Mouse (Mus musculus) kidney, embryonic 14.5 days (tissue): ENCODE measurements around the gene Slc25a20. TPM values are rescaled to one million over a fixed set of nuclear protein-coding genes. Genes with fewer than 3 reads are reported as not detected.

Experiments
- ATAC-seq: fragments of 200-750 bp; cut with Nextera tagmentation; 2 replicates; pipeline ENCODE4 v1.8.0; 2017; ENCODE audit warnings: moderate number of reproducible peaks, mild to moderate bottlenecking, moderate TSS enrichment, moderate library complexity; ENCODE audit not compliant: low FRiP score, low TSS enrichment
- H3K27ac ChIP-seq: fragments of 300-500 bp; sonication (generic); 2 replicates; pipeline ENCODE4 v1.5.1; 2014; ENCODE audit warnings: low read depth, mild to moderate bottlenecking, low read length, moderate library complexity, mixed read lengths
- H3K27me3 ChIP-seq: fragments of 300-500 bp; sonication (generic); 2 replicates; pipeline ENCODE4 v1.6.1; 2014; ENCODE audit warnings: mild to moderate bottlenecking, low read length; ENCODE audit not compliant: control insufficient read depth, insufficient read depth
- H3K36me3 ChIP-seq: fragments of 300-500 bp; sonication (generic); 2 replicates; pipeline ENCODE4 v1.6.1; 2014; ENCODE audit warnings: low read length, mixed read lengths; ENCODE audit not compliant: control insufficient read depth, insufficient read depth
- H3K4me1 ChIP-seq: fragments of 300-500 bp; sonication (generic); 2 replicates; pipeline ENCODE4 v1.6.1; 2014; ENCODE audit warnings: low read length, mixed read lengths; ENCODE audit not compliant: control insufficient read depth, insufficient read depth
- H3K4me2 ChIP-seq: fragments of 300-500 bp; sonication (generic); replicated peaks from 2 replicates; pipeline ENCODE4 v1.6.1; 2014; ENCODE audit warnings: low read depth, mild to moderate bottlenecking, low read length
- H3K4me3 ChIP-seq: fragments of 300-500 bp; sonication (generic); 2 replicates; pipeline ENCODE4 v1.5.1; 2014; ENCODE audit warnings: mild to moderate bottlenecking, low read length
- H3K9ac ChIP-seq: fragments of 300-500 bp; sonication (generic); 2 replicates; pipeline ENCODE4 v1.6.1; 2014; ENCODE audit warnings: low read depth, mild to moderate bottlenecking, low read length, moderate library complexity
- H3K9me3 ChIP-seq: fragments of 300-500 bp; sonication (generic); 2 replicates; pipeline ENCODE4 v1.6.1; 2016; ENCODE audit warnings: low read length; ENCODE audit not compliant: control insufficient read depth
- WGBS: fragments of 180-500 bp; shearing (Covaris S2); extraction: QIAGEN DNeasy Blood & Tissue Kit; methylation state at CpG from one replicate; pipeline ENCODE4 v1.1.7; 2014; 5-methylcytosine and 5-hydroxymethylcytosine counted together
- polyA plus RNA-seq: library from polyadenylated mRNA; unstranded; fragments of >200 nt; fragmentation: Nextera tagmentation; extraction: Ambion mirVana; gene quantifications from 2 replicates; pipeline ENCODE4 v1.2.1, GENCODE M21; 2014

The Slc25a20 gene
- 25.8 and 41.7 TPM in 2 replicates for polyA plus RNA-seq

- H3K4me2 ChIP-seq, result peak within 1 kb of the TSS; percentile 76
- ATAC-seq, result peak; percentile 94
- no peaks in the 10 kb centered on the region for H3K36me3 ChIP-seq
- H3K9ac ChIP-seq, result peak within 1 kb of the TSS; percentile 63
- H3K27ac ChIP-seq, result no peak within 1 kb of the TSS
- H3K27me3 ChIP-seq, result no peaks in the 10 kb centered on the region
- H3K4me1 ChIP-seq, result no peaks in the 10 kb centered on the region
- H3K4me3 ChIP-seq, result peak within 1 kb of the TSS; percentile 74
- 2% methylated on average over 37 of the region's 37 CpGs for WGBS
- H3K9me3 ChIP-seq, result no peaks in the 10 kb centered on the region
Measured at GRCm38 (mm10) chr9:108661677-108662612, at the start of gene Slc25a20. Gene Slc25a20, plus strand, starts transcription at chr9:108662088.

GRCm38 (mm10) chr9:108617301-108617700 is 44.6 kb upstream of the Slc25a20 start:
- no peaks in the 10 kb centered on the region for H3K27me3 ChIP-seq
- no peaks in the 10 kb centered on the region for H3K9me3 ChIP-seq
- WGBS, result 96% methylated on average over 1 of the region's 1 CpGs
- no peak overlapping the region for H3K4me2 ChIP-seq
- H3K36me3 ChIP-seq, result peaks cover 52% of the 10 kb centered on the region
- no peak overlapping the region for H3K27ac ChIP-seq
- no peak overlapping the region for H3K9ac ChIP-seq
- no peaks in the 10 kb centered on the region for H3K4me1 ChIP-seq
- no peak for ATAC-seq
- no peak overlapping the region for H3K4me3 ChIP-seq

- Histone ChIP-seq H3K9me3 (no peaks in the 10 kb centered on the region), H3K36me3 (peaks cover 20% of the 10 kb centered on the region), H3K27me3 (no peaks in the 10 kb centered on the region), H3K4me3 (no peak overlapping the region), H3K9ac (no peak overlapping the region), H3K27ac (no peak overlapping the region), H3K4me1 (no peaks in the 10 kb centered on the region), H3K4me2 (no peak overlapping the region)
- no peak for ATAC-seq
- whole genome bisulfite sequencing, result 84% methylated on average over 2 of the region's 2 CpGs
Measured at GRCm38 (mm10) chr9:108626498-108626897, 35.4 kb upstream of the Slc25a20 start.

- Histone ChIP-seq H3K4me1 (no peaks in the 10 kb centered on the region), H3K4me2 (no peak overlapping the region), H3K27me3 (no peaks in the 10 kb centered on the region), H3K9me3 (no peaks in the 10 kb centered on the region), H3K36me3 (peaks cover 22% of the 10 kb centered on the region), H3K27ac (no peak overlapping the region), H3K9ac (no peak overlapping the region), H3K4me3 (no peak overlapping the region)
- no peak for ATAC-seq
- 87% methylated on average over 4 of the region's 4 CpGs for WGBS
Measured at GRCm38 (mm10) chr9:108628141-108628540, 33.7 kb upstream of the Slc25a20 start.

- H3K36me3 ChIP-seq, result peaks cover 19% of the 10 kb centered on the region
- H3K27ac ChIP-seq, result no peak overlapping the region
- no peak overlapping the region for H3K9ac ChIP-seq
- H3K9me3 ChIP-seq, result no peaks in the 10 kb centered on the region
- H3K27me3 ChIP-seq, result no peaks in the 10 kb centered on the region
- H3K4me3 ChIP-seq, result no peak overlapping the region
- no peak for ATAC-seq
- WGBS, result 93% methylated on average over 1 of the region's 1 CpGs
- H3K4me1 ChIP-seq, result no peaks in the 10 kb centered on the region
- H3K4me2 ChIP-seq, result no peak overlapping the region
Measured at GRCm38 (mm10) chr9:108630683-108631082, 31.2 kb upstream of the Slc25a20 start.

GRCm38 (mm10) chr9:108631631-108632256 is 30.1 kb upstream of the Slc25a20 start:
- no peaks in the 10 kb centered on the region for H3K4me1 ChIP-seq
- no peaks in the 10 kb centered on the region for H3K27me3 ChIP-seq
- H3K27ac ChIP-seq, result no peak overlapping the region
- no peak overlapping the region for H3K4me3 ChIP-seq
- H3K4me2 ChIP-seq, result no peak overlapping the region
- WGBS, result 91% methylated on average over 5 of the region's 5 CpGs
- ATAC-seq, result no peak
- no peak overlapping the region for H3K9ac ChIP-seq
- H3K9me3 ChIP-seq, result no peaks in the 10 kb centered on the region
- peaks cover 16% of the 10 kb centered on the region for H3K36me3 ChIP-seq

- Histone ChIP-seq H3K4me3 (no peak overlapping the region), H3K27me3 (no peaks in the 10 kb centered on the region), H3K9ac (no peak overlapping the region), H3K4me2 (no peak overlapping the region), H3K9me3 (no peaks in the 10 kb centered on the region), H3K27ac (no peak overlapping the region), H3K36me3 (peaks cover 16% of the 10 kb centered on the region), H3K4me1 (no peaks in the 10 kb centered on the region)
- whole genome bisulfite sequencing, result 86% methylated on average over 5 of the region's 5 CpGs
- ATAC-seq, result no peak
Measured at GRCm38 (mm10) chr9:108632375-108632774, 29.5 kb upstream of the Slc25a20 start.

- Histone ChIP-seq H3K36me3 (peaks cover 8% of the 10 kb centered on the region), H3K27me3 (no peaks in the 10 kb centered on the region), H3K9ac (no peak overlapping the region), H3K4me1 (no peaks in the 10 kb centered on the region), H3K9me3 (no peaks in the 10 kb centered on the region), H3K4me3 (no peak overlapping the region), H3K27ac (no peak overlapping the region), H3K4me2 (no peak overlapping the region)
- ATAC-seq, result no peak
- WGBS, result 60% methylated on average over 2 of the region's 2 CpGs
Measured at GRCm38 (mm10) chr9:108633846-108634245, 28.0 kb upstream of the Slc25a20 start.

GRCm38 (mm10) chr9:108635415-108635814 is 26.5 kb upstream of the Slc25a20 start:
- ATAC-seq, result no peak
- H3K4me1 ChIP-seq, result no peaks in the 10 kb centered on the region
- no peak overlapping the region for H3K4me2 ChIP-seq

More at GRCm38 (mm10) chr9:108635415-108635814, 26.5 kb upstream of the Slc25a20 start:
- WGBS, result 63% methylated on average over 2 of the region's 2 CpGs
- no peaks in the 10 kb centered on the region for H3K27me3 ChIP-seq
- H3K9ac ChIP-seq, result no peak overlapping the region
- H3K36me3 ChIP-seq, result peaks cover 14% of the 10 kb centered on the region
- H3K9me3 ChIP-seq, result no peaks in the 10 kb centered on the region
- H3K27ac ChIP-seq, result no peak overlapping the region
- H3K4me3 ChIP-seq, result no peak overlapping the region
